Mouse (Mus musculus) granulocyte monocyte progenitor cell, adult 5-6 weeks (primary cell): ENCODE data around the gene Crybg1. TPM values are rescaled to one million over a fixed set of nuclear protein-coding genes. Genes with fewer than 3 reads are reported as not detected.

Source experiments
- ATAC-seq: replicated peaks from 2 replicates; pipeline ENCODE4 v1.8.0; 2016; ENCODE audit warnings: mild to moderate bottlenecking, moderate TSS enrichment, inconsistent platforms; ENCODE audit not compliant: poor library complexity, severe bottlenecking
- total RNA-seq, 2 experiments: library from RNA; stranded (forward) in 1 of 2; stranded (reverse) in 1 of 2; fragments of 200-712, 200-1000 nt in 1 of 2; fragments of >200 nt in 1 of 2; fragmentation: Nextera tagmentation in 1 of 2; gene quantifications; 2 replicates each; pipeline ENCODE4 v1.2.3; 2014 to 2017

Crybg1 gene
- total RNA-seq, 2 experiments from 2014 or later = 0.15 to 0.31 TPM

DNA sequence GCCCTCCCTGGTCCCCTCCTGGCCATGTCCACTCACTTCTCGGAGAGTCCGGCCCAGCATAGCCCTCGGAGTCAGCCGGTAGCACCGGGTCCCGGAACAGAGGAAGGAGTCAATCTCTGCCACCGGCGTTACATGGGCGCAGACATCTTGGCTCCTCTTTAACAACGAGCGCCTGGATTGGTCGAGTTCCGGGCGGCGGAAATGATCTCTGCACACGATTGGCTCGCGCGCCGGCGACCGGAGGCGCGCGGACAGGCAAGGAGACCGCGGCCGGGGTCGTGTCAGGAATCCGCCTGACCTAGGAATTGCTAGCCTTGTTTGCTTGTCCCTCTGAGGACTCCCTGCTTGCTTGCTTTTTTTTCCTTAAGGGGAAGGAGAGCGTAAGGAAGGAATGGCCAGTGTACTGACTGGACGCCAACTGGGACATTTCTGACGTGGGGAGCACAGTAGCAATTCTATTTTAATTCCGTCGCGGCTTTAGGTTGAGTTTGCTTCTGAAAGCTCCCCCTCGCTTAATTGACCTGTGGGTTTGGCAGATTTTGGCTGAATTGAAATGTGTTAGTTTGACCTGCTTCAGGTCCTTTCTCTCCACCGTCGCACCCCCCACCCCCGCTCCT is 247.0 kb downstream of the Crybg1 start, which contains the start of the genes Qrsl1 and Rtn4ip1:
TSS of gene Qrsl1 (minus strand) at position 168 of the 617 bp plus-strand sequence.
TSS of gene Rtn4ip1 (plus strand) at position 230 of the 617 bp plus-strand sequence.
- ATAC-seq = peak; percentile 99

GRCm38 (mm10) chr10:43900883-43901570 is 247.6 kb downstream of the Crybg1 start:
- ATAC-seq = peak; percentile 61; the same call in 1 of the 2 replicates

Other genes starting within 250 kb of the Crybg1 start
- 20.7 and 32.6 TPM in 2 replicates for gene Qrsl1, start 247.1 kb downstream of the Crybg1 start, total RNA-seq (2014; fragmentation: Nextera tagmentation)
- gene Qrsl1, start 247.1 kb downstream of the Crybg1 start, total RNA-seq (2017) = 12.1 and 19.4 TPM in 2 replicates
- gene Rtn4ip1, start 247.0 kb downstream of the Crybg1 start, total RNA-seq (2014; fragmentation: Nextera tagmentation) = 13.7 and 26.7 TPM in 2 replicates
- gene Rtn4ip1, start 247.0 kb downstream of the Crybg1 start, total RNA-seq (2017) = 12.8 and 13.1 TPM in 2 replicates
- gene Atg5, start 119.5 kb upstream of the Crybg1 start, total RNA-seq (2014; fragmentation: Nextera tagmentation) = 25.2 and 32.4 TPM in 2 replicates
- 33.0 and 42.7 TPM in 2 replicates for gene Atg5, start 119.5 kb upstream of the Crybg1 start, total RNA-seq (2017)